Mouse (Mus musculus) kidney, adult 2 months (tissue): ENCODE measurements around the gene Pnpla3.

Experiments used
- CTCF ChIP-seq: fragments of 200-500 bp; conservative IDR thresholded peaks from 2 replicates; pipeline ENCODE4 v1.5.1; 2011; ENCODE audit warnings: low read depth, mild to moderate bottlenecking, control low read depth, low read length, moderate library complexity, mixed read lengths; ENCODE audit not compliant: insufficient read depth, insufficient read length
- POLR2A ChIP-seq: fragments of 200-500 bp; IDR thresholded peaks from one replicate; pipeline ENCODE4 v1.6.1; 2011; ENCODE audit warnings: low read depth, low read length, control low read depth

- no peak for TF ChIP-seq POLR2A
- TF ChIP-seq CTCF, result no peak
These were observed 3.5 kb downstream of the Pnpla3 start for GRCm38 (mm10) chr15:84171166-84171565.
